Mouse (Mus musculus): ENCODE data around the gene Rbm43.
"Not testable (repeated sequence)": the region's sequence is repeated elsewhere in the genome, so short reads cannot be mapped to it uniquely, and the experiment has no call there.

Gene Rbm43

GRCm38 (mm10) chr2:51912740-51913139 is 22.2 kb downstream of the Rbm43 start:
- peak; percentile 12 for DNase-seq (ENCODE audit: low spot score)

GRCm38 (mm10) chr2:51911864-51912263 is 23.1 kb downstream of the Rbm43 start:
- no peak for DNase-seq (ENCODE audit: low spot score)

GRCm38 (mm10) chr2:51907538-51908110 is 27.3 kb downstream of the Rbm43 start:
- no peak for DNase-seq (ENCODE audit: low spot score)

- no peak for DNase-seq (ENCODE audit: low spot score)
Measured at GRCm38 (mm10) chr2:51905637-51906036, 29.3 kb downstream of the Rbm43 start.

- no peak for DNase-seq (ENCODE audit: low spot score)
Measured at GRCm38 (mm10) chr2:51892411-51892901, 42.5 kb downstream of the Rbm43 start.

- no peak for DNase-seq (ENCODE audit: low spot score)
Measured at GRCm38 (mm10) chr2:51890961-51891360, 44.0 kb downstream of the Rbm43 start.

- not testable (repeated sequence) for DNase-seq (ENCODE audit: low spot score)
Measured at GRCm38 (mm10) chr2:51890139-51890538, 44.8 kb downstream of the Rbm43 start.

GRCm38 (mm10) chr2:51880143-51880542 is 54.8 kb downstream of the Rbm43 start:
- DNase-seq (ENCODE audit: low spot score): no peak

All from urinary bladder, postnatal 14 days (tissue).